Mouse (Mus musculus) thymus, adult 2 months (tissue): Measurements from ENCODE around the gene Apon. TPM values are rescaled to one million over a fixed set of nuclear protein-coding genes. Genes with fewer than 3 reads are reported as not detected.
"Not testable (repeated sequence)": the region's sequence is repeated elsewhere in the genome, so short reads cannot be mapped to it uniquely, and the experiment has no call there.

Experiments
- DNase-seq: peaks from one replicate; pipeline ENCODE4 v3.0.0; 2021
- H3K27ac ChIP-seq: fragments of 200-500 bp; 2 replicates; pipeline ENCODE4 v1.5.1; 2012; ENCODE audit warnings: low read length, control low read depth; ENCODE audit not compliant: control insufficient read depth, insufficient read depth
- H3K27me3 ChIP-seq: fragments of 200-500 bp; 2 replicates; pipeline ENCODE4 v1.6.1; 2012; ENCODE audit warnings: mild to moderate bottlenecking, low read length, moderate library complexity, mixed read lengths; ENCODE audit not compliant: control insufficient read depth, insufficient read depth
- H3K36me3 ChIP-seq: fragments of 200-500 bp; 2 replicates; pipeline ENCODE4 v1.6.1; 2012; ENCODE audit warnings: mild to moderate bottlenecking, low read length, moderate library complexity; ENCODE audit not compliant: control insufficient read depth, insufficient read depth
- H3K4me1 ChIP-seq: fragments of 200-500 bp; replicated peaks from 2 replicates; pipeline ENCODE4 v1.6.1; 2012; ENCODE audit warnings: low read length; ENCODE audit not compliant: control insufficient read depth, insufficient read depth
- H3K4me3 ChIP-seq: fragments of 200-500 bp; 2 replicates; pipeline ENCODE4 v1.5.1; 2012; ENCODE audit warnings: mild to moderate bottlenecking, low read length, control low read depth, moderate library complexity; ENCODE audit not compliant: control insufficient read depth, insufficient read depth
- CTCF ChIP-seq: fragments of 200-500 bp; IDR thresholded peaks from 2 replicates; pipeline ENCODE4 v1.5.1; 2012; ENCODE audit warnings: mild to moderate bottlenecking, control low read depth, low read length, moderate library complexity, borderline replicate concordance; ENCODE audit not compliant: control insufficient read depth, poor library complexity, insufficient read depth; ENCODE audit errors: extremely low read depth
- POLR2A ChIP-seq: fragments of 200-500 bp; IDR thresholded peaks from 2 replicates; pipeline ENCODE4 v1.6.1; 2012; ENCODE audit warnings: mild to moderate bottlenecking, low read length, control low read depth, moderate library complexity; ENCODE audit not compliant: control insufficient read depth, poor library complexity, insufficient read depth; ENCODE audit errors: extremely low read depth
- WGBS: fragments of 180-500 bp; shearing (Covaris S2); methylation state at CpG from one replicate; pipeline ENCODE4 v1.1.7; 2018; 5-methylcytosine and 5-hydroxymethylcytosine counted together
- polyA plus RNA-seq: library from polyadenylated mRNA; depleted of rRNA; stranded (reverse); fragments of >200 nt; gene quantifications from 2 replicates; pipeline ENCODE4 v1.2.3, GENCODE M21; 2012

The Apon gene
- polyA plus RNA-seq, 1 experiment = 0.39 TPM

DNA sequence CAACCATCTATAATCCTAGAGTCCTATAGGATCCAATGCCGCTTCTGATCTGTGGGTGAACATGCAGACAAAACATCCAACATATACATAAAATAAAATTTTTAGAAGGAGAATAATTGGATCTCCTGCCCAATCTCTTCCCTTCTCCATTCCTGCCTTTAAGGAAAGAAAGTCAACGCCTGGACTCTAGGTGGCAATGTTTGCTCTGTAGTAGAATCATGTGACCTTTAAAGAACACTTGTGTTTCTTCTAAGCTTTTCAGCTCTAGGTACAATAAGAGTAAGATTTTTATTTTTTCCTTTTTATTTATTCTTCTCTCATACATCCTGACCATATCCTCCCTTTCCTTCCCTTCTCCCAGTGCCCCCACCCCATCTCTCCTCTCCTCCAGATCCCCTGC is 18.0 kb downstream of the Apon start:
- DNase-seq = no peak
- Histone ChIP-seq H3K27me3 (no peaks in the 10 kb centered on the region), H3K4me1 (peaks cover 4% of the 10 kb centered on the region; the same call in 1 of the 2 replicates), H3K4me3 (no peak overlapping the region), H3K36me3 (peaks cover 6% of the 10 kb centered on the region), H3K27ac (no peak overlapping the region)
- no peak for TF ChIP-seq CTCF
- no peak for TF ChIP-seq POLR2A
- 75% methylated on average over 2 of the region's 2 CpGs for WGBS

DNA sequence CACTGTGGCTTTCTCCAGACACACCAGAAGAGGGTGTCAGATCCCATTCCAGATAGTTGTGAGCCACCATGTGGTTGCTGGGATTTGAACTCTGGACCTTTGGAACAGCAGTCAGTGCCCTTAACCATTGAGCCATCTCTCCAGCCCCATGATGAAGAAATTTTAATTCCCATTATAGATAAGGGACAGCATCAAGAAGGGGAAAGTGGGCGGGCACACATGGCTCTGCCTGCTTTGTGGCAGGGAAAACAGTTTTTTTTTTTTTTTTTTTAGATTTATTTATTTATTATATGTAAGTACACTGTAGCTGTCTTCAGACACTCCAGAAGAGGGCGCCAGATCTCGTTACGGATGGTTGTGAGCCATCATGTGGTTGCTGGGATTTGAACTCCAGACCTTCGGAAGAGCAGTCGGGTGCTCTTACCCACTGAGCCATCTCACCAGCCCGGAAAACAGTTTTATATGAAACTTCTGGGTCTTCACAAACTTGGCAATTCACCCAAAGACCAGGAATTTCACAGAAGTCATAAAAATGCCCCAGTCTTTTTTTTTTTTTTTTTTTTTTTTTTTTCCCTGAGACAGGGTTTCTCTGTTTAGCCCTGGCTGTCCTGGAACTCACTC is 19.0 kb downstream of the Apon start:
- H3K27ac ChIP-seq, H3K4me1 ChIP-seq, DNase-seq, H3K27me3 ChIP-seq, H3K4me3 ChIP-seq: not testable (repeated sequence)
- H3K36me3 ChIP-seq = peaks cover 16% of the 10 kb centered on the region
- 88% methylated on average over 7 of the region's 7 CpGs for WGBS

GRCm38 (mm10) chr10:128275374-128275773 is 21.5 kb downstream of the Apon start:
- 97% methylated on average over 1 of the region's 1 CpGs for WGBS

DNA sequence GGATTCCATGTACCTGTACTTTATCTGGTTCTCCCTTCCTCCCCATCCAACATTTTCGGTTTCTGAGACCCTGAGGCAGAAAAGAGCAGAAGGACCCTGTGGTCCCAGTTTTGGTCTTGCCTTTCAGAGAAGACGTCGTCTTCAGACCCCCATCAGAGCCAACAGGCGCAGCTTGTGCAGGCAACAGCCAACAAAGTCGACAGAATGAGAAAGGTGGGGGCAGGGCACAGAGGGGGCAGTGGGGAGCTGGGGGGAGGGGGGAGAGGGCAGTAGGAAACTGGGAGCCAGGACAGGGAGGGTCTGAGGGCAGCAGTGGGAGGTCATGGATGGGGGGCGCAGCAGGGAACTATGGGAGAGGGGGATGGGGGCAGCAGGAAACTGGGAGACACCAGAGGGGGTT is 24.3 kb downstream of the Apon start:
- Histone ChIP-seq H3K4me1 (no peaks in the 10 kb centered on the region), H3K4me3 (no peak overlapping the region), H3K27me3 (no peaks in the 10 kb centered on the region), H3K36me3 (peaks cover 49% of the 10 kb centered on the region), H3K27ac (no peak overlapping the region)
- TF ChIP-seq CTCF = no peak
- no peak for TF ChIP-seq POLR2A
- no peak for DNase-seq
- 85% methylated on average over 6 of the region's 6 CpGs for WGBS

More at GRCm38 (mm10) chr10:128275374-128275773, 21.5 kb downstream of the Apon start:
- H3K4me1 ChIP-seq, DNase-seq, H3K27ac ChIP-seq, H3K4me3 ChIP-seq, H3K27me3 ChIP-seq: not testable (repeated sequence)
- H3K36me3 ChIP-seq = peaks cover 26% of the 10 kb centered on the region

- H3K4me3 ChIP-seq = no peak overlapping the region
- no peaks in the 10 kb centered on the region for H3K27me3 ChIP-seq
- WGBS = 94% methylated on average over 6 of the region's 6 CpGs
- H3K36me3 ChIP-seq = peaks cover 73% of the 10 kb centered on the region
- no peaks in the 10 kb centered on the region for H3K4me1 ChIP-seq
- TF ChIP-seq POLR2A (no peak), CTCF (no peak)
- DNase-seq = no peak
- no peak overlapping the region for H3K27ac ChIP-seq
Observed at GRCm38 (mm10) chr10:128280943-128281342, 27.0 kb downstream of the Apon start.

DNA sequence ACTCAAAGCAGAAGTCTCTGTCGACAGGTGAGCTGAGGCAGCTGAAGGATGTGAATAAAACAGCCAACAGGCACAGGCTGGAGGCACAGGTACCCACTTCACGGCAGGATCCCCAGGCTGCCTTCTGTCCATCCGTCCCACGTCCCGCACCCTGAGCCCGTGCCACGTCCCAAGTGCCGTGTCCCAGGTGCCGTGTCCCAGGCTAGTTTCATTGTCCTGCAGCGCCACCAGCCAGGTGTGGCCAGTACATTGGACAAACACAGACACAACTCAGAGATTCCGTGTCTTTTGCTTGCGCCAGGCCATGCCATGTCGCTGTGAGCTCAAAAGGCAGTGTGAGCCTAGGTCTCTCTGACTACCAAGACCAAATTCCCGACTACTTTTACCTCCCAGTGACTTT is 27.8 kb downstream of the Apon start:
- DNase-seq = no peak
- H3K4me1 ChIP-seq = no peaks in the 10 kb centered on the region
- 95% methylated on average over 14 of the region's 14 CpGs for WGBS
- no peak overlapping the region for H3K27ac ChIP-seq
- peaks cover 76% of the 10 kb centered on the region for H3K36me3 ChIP-seq
- H3K27me3 ChIP-seq = no peaks in the 10 kb centered on the region
- no peak overlapping the region for H3K4me3 ChIP-seq
- TF ChIP-seq POLR2A (no peak), CTCF (no peak)

DNA sequence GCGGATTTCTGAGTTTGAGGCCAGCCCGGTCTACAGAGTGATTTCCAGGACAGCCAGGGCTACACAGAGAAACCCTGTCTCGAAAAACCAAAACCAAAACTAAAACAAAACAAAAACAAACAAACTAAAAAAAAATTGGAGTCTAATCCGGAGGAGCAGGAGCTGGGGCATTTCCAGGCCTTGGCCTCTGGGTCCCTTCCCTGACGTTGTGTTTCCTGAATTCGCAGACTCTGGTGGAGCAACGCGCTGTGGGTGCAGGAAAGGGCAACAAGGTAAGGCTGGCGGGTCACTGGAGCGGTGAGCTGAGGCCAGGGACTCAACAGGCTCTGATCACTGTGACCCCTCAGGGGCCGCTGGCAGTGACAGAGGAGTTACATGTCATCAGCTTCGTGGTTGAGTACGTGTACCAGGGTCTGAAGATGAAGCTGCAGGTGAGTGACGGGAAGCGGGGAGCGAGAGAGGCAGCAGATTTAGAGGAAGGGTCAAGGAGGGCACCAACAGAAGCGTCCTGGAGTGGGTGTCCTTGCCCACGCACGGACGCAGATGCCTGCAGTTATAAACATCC is 29.1 kb downstream of the Apon start:
- Histone ChIP-seq H3K4me3 (no peak overlapping the region), H3K36me3 (peaks cover 70% of the 10 kb centered on the region), H3K27me3 (no peaks in the 10 kb centered on the region), H3K4me1 (no peaks in the 10 kb centered on the region), H3K27ac (no peak overlapping the region)
- TF ChIP-seq POLR2A (no peak), CTCF (no peak)
- WGBS = 94% methylated on average over 20 of the region's 20 CpGs
- no peak for DNase-seq
